Mouse (Mus musculus) thymus, adult 2 months (tissue): ENCODE measurements around the gene Mecom. TPM values are rescaled to one million over a fixed set of nuclear protein-coding genes. Genes with fewer than 3 reads are reported as not detected.
"Not testable (repeated sequence)": the region's sequence is repeated elsewhere in the genome, so short reads cannot be mapped to it uniquely, and the experiment has no call there.

Source experiments
- DNase-seq: peaks from one replicate; pipeline ENCODE4 v3.0.0; 2021
- H3K27ac ChIP-seq: fragments of 200-500 bp; 2 replicates; pipeline ENCODE4 v1.5.1; 2012; ENCODE audit warnings: low read length, control low read depth; ENCODE audit not compliant: control insufficient read depth, insufficient read depth
- H3K27me3 ChIP-seq: fragments of 200-500 bp; 2 replicates; pipeline ENCODE4 v1.6.1; 2012; ENCODE audit warnings: mild to moderate bottlenecking, low read length, moderate library complexity, mixed read lengths; ENCODE audit not compliant: control insufficient read depth, insufficient read depth
- H3K36me3 ChIP-seq: fragments of 200-500 bp; 2 replicates; pipeline ENCODE4 v1.6.1; 2012; ENCODE audit warnings: mild to moderate bottlenecking, low read length, moderate library complexity; ENCODE audit not compliant: control insufficient read depth, insufficient read depth
- H3K4me1 ChIP-seq: fragments of 200-500 bp; replicated peaks from 2 replicates; pipeline ENCODE4 v1.6.1; 2012; ENCODE audit warnings: low read length; ENCODE audit not compliant: control insufficient read depth, insufficient read depth
- H3K4me3 ChIP-seq: fragments of 200-500 bp; 2 replicates; pipeline ENCODE4 v1.5.1; 2012; ENCODE audit warnings: mild to moderate bottlenecking, low read length, control low read depth, moderate library complexity; ENCODE audit not compliant: control insufficient read depth, insufficient read depth
- CTCF ChIP-seq: fragments of 200-500 bp; IDR thresholded peaks from 2 replicates; pipeline ENCODE4 v1.5.1; 2012; ENCODE audit warnings: mild to moderate bottlenecking, control low read depth, low read length, moderate library complexity, borderline replicate concordance; ENCODE audit not compliant: control insufficient read depth, poor library complexity, insufficient read depth; ENCODE audit errors: extremely low read depth
- POLR2A ChIP-seq: fragments of 200-500 bp; IDR thresholded peaks from 2 replicates; pipeline ENCODE4 v1.6.1; 2012; ENCODE audit warnings: mild to moderate bottlenecking, low read length, control low read depth, moderate library complexity; ENCODE audit not compliant: control insufficient read depth, poor library complexity, insufficient read depth; ENCODE audit errors: extremely low read depth
- WGBS: fragments of 180-500 bp; shearing (Covaris S2); methylation state at CpG from one replicate; pipeline ENCODE4 v1.1.7; 2018; 5-methylcytosine and 5-hydroxymethylcytosine counted together
- polyA plus RNA-seq: library from polyadenylated mRNA; depleted of rRNA; stranded (reverse); fragments of >200 nt; gene quantifications from 2 replicates; pipeline ENCODE4 v1.2.3, GENCODE M21; 2012

Gene Mecom
- polyA plus RNA-seq, 1 experiment = 0.92 TPM

GRCm38 (mm10) chr3:30544305-30544704 is 3.5 kb downstream of the Mecom start:
- WGBS = 91% methylated on average over 5 of the region's 5 CpGs
- H3K27me3 ChIP-seq = no peaks in the 10 kb centered on the region
- DNase-seq = no peak
- no peak overlapping the region for H3K4me3 ChIP-seq
- H3K27ac ChIP-seq = no peak overlapping the region
- H3K4me1 ChIP-seq = no peaks in the 10 kb centered on the region
- H3K36me3 ChIP-seq = no peaks in the 10 kb centered on the region
- TF ChIP-seq POLR2A = no peak
- no peak for TF ChIP-seq CTCF

DNA sequence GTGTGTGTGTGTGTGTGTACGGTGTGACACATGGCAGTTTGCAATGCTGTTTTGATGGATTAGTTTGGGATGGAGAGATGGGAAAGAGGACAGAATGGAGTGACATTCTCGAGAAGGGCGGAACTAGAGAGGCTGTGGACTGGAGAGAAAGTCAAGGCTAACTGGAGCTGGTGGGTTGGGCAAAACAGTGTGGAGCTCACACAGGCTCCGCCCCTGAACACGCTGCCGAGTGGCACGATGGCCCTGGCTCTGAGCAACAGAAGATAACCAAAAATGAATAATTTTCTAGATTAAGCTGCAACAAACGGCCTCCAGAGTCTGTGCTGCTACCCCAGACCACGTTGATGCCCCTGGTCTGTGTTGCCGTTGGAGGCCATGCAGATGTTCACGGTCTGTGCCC is 12.0 kb downstream of the Mecom start:
- no peak for DNase-seq
- TF ChIP-seq POLR2A = no peak
- TF ChIP-seq CTCF = no peak
- WGBS = 90% methylated on average over 11 of the region's 11 CpGs
- Histone ChIP-seq H3K4me3 (no peak overlapping the region), H3K36me3 (no peaks in the 10 kb centered on the region), H3K4me1 (no peaks in the 10 kb centered on the region), H3K27ac (no peak overlapping the region), H3K27me3 (no peaks in the 10 kb centered on the region)

DNA sequence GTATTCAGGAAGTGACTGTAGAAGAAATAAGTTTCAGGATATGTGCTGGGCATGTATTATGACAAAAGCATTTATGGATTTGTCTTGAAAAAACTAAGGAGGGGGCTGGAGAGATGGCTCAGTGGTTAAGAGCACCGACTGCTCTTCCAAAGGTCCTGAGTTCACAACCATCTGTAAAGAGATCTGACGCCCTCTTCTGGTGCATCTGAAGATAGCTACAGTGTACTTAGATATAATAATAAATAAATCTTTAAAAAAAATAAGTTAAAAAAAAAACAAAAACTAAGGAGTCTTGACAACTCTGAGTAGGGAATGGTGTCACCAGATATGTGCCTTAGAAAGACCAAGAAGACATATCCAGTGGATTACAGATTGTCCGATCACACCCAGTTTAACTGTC is 27.1 kb downstream of the Mecom start:
- not testable (repeated sequence) for DNase-seq, H3K4me3 ChIP-seq, H3K36me3 ChIP-seq, H3K4me1 ChIP-seq, H3K27ac ChIP-seq, H3K27me3 ChIP-seq
- 62% methylated on average over 3 of the region's 3 CpGs for WGBS

GRCm38 (mm10) chr3:30519425-30519824 is 28.4 kb downstream of the Mecom start:
- Histone ChIP-seq H3K4me1 (no peaks in the 10 kb centered on the region), H3K36me3 (no peaks in the 10 kb centered on the region), H3K27me3 (peaks cover 6% of the 10 kb centered on the region), H3K4me3 (no peak overlapping the region), H3K27ac (no peak overlapping the region)
- WGBS = 66% methylated on average over 1 of the region's 1 CpGs
- no peak for TF ChIP-seq CTCF
- TF ChIP-seq POLR2A = no peak
- no peak for DNase-seq

DNA sequence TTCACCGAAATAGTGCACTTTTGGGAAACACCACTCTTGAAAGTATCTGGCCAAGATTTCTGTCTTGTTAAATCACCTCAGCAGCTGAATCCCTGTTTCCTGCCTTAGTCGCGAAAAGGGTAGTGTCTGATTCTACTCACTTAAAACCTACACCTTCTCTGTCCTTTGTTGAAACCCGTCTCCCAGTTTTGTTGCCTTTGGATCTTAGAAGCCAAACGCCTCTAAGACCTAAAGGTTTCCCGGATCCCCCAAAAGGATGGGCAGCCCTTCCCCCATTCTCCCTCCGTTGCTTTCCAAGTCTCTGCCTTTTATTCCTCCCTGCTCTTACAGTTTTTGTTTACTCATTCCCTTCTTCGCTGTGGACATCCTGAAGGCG is 32.0 kb downstream of the Mecom start:
- Histone ChIP-seq H3K4me3 (no peak overlapping the region), H3K36me3 (no peaks in the 10 kb centered on the region), H3K4me1 (no peaks in the 10 kb centered on the region), H3K27ac (no peak overlapping the region), H3K27me3 (peaks cover 16% of the 10 kb centered on the region)
- TF ChIP-seq CTCF = no peak
- TF ChIP-seq POLR2A = no peak
- WGBS = 49% methylated on average over 9 of the region's 9 CpGs
- DNase-seq = no peak

DNA sequence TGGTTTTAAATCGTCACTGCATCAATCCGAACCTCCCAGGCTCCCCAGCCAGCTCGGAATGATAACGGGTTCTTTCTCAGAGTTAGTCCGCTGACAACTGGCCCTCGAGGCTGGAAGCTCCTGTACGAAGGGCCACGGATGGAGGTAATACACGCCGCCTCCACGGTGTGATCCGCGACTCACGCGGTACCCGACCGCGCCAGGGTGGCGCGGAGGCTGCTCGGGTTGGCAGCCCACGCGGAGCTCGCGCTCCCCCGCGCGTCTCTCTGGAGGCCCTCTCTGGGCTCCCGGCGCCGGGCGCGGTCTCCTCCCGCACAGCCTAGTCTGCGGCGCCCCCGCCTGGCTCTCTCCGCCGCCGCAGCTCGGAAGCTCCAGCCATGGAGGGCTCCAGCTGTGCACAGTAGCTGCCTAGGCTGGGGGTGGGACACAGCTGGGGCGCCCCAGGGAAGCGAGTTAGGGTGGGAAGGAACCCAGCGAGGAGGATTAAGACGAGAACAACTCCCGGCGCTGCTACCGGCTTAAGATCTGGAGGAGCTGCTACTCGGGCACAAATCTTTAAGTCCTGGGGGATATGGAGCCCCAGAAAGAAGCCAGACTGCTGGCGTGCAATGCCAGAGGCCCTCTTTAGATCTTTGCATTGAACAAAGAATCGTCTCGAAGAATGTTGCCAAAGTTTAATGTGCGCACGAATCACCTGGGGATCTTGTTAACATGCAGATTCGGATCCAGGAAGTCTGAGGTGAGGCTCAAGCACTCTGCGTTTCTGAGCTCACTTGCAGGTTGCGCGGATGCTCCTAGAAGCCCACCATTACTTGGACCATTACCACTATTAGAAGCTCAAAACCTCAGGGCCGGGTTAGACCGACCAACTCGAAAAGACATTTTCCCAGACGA is 32.7 kb downstream of the Mecom start:
- TF ChIP-seq CTCF (no peak), POLR2A (no peak)
- 4% methylated on average over 62 of the region's 62 CpGs for WGBS
- Histone ChIP-seq H3K4me3 (no peak overlapping the region), H3K27ac (no peak overlapping the region), H3K4me1 (no peaks in the 10 kb centered on the region), H3K36me3 (no peaks in the 10 kb centered on the region), H3K27me3 (peaks cover 16% of the 10 kb centered on the region)
- DNase-seq = peak; percentile 25

DNA sequence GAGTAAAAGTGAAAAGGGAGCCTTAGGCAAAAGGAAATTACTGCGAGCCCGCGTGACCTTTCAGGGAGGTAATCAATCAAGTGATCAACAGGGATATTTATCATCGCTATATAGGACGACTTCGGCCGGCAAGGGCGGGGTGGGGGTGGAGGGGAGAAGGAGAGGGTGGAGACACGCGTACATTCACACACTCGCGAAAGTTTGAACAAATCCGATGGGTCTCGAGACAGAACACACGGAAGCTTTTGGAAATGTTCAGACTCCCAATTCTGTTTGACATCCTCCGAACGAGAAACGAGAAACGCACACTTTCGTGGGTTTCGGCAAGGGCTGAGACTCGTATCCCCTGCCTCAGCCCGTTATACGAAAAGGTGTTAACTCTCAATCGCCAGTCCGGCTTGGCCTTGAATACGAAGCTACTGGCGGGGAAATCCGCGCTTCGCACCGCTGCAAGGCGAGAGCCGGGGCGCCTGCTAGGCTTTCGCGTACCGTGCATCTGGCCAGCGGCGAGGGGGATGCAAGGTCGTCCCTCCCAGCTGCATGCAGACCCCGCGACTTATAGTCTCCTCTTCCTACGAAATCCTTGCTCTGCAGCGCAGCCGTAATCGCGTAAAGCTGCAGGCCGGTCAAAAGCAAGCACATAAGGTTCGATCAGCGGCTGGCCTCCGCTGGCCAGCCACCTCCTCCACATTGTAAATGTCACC is 33.6 kb downstream of the Mecom start:
- WGBS = 2% methylated on average over 52 of the region's 52 CpGs
- H3K4me3 ChIP-seq = no peak overlapping the region
- no peak for DNase-seq
- H3K36me3 ChIP-seq = no peaks in the 10 kb centered on the region
- no peak overlapping the region for H3K27ac ChIP-seq
- peaks cover 17% of the 10 kb centered on the region for H3K27me3 ChIP-seq
- H3K4me1 ChIP-seq = no peaks in the 10 kb centered on the region
- TF ChIP-seq CTCF (no peak), POLR2A (no peak)
